Mouse (Mus musculus) testis, postnatal 14 days (tissue): ENCODE measurements at regions not wholly inside any gene's neighbourhood (a gene's known extent, or its start where the extent isn't known, plus 50 kb on each side); places are given as distances from the start of the nearest gene placed in this dataset.
A peak's percentile ranks its signal among the peaks of the same experiment; 100 is the strongest.
"Not testable (repeated sequence)": the region's sequence is repeated elsewhere in the genome, so short reads cannot be mapped to it uniquely, and the experiment has no call there.

Experiments
- DNase-seq: peaks from one replicate; pipeline ENCODE4 v3.0.0; 2021; ENCODE audit warnings: low spot score

DNA sequence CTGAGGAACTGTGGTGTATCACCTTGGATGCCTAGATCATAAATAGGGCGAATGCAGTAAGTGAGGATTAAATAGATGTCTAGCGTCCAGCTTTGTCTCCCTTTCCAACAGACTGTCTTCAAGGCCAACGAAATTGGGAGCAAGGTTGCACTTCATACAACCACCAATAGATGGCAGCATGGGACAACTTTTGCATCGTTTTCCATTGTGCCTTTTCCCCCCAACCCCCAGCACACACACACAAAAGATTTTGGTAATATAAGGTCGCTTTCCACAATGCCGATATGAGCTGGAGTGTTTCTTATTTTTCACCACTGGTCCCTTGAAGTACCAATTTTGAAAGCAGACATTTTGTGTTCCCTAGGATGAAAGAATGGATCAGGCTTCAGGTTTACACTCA lies 304.7 kb downstream of the BC048507 start:
- peak; percentile 3 for DNase-seq

DNA sequence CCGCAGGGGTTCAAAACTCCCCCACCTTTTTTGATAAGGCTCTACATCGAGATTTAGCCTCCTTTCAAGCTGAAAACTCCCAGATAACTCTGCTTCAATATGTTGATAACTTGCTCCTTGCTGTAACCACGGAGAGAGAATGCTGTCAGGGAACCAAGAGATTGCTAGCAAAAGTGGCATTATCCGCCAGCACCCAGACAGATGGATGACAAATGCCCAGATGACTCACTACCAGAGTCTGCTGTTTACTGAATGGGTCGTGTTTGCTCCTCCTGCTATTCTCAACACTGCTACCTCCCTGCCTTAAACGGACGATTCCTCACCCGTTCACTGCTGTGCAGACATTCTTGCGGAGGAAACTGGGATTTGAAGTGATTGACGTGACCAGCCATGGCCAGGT lies 310.3 kb downstream of the BC048507 start:
- DNase-seq = not testable (repeated sequence)
